Mouse (Mus musculus) kidney, postnatal 36 days (tissue): ENCODE data around the gene Pradc1.
A peak's percentile ranks its signal among the peaks of the same experiment; 100 is the strongest.
"Not testable (repeated sequence)": the region's sequence is repeated elsewhere in the genome, so short reads cannot be mapped to it uniquely, and the experiment has no call there.

Experiments
- DNase-seq, 2 experiments: peaks; one replicate each; pipeline ENCODE4 v3.0.0; 2021 to 2022; ENCODE audit warnings: mixed read lengths in 2 of 2

Pradc1 gene

DNA sequence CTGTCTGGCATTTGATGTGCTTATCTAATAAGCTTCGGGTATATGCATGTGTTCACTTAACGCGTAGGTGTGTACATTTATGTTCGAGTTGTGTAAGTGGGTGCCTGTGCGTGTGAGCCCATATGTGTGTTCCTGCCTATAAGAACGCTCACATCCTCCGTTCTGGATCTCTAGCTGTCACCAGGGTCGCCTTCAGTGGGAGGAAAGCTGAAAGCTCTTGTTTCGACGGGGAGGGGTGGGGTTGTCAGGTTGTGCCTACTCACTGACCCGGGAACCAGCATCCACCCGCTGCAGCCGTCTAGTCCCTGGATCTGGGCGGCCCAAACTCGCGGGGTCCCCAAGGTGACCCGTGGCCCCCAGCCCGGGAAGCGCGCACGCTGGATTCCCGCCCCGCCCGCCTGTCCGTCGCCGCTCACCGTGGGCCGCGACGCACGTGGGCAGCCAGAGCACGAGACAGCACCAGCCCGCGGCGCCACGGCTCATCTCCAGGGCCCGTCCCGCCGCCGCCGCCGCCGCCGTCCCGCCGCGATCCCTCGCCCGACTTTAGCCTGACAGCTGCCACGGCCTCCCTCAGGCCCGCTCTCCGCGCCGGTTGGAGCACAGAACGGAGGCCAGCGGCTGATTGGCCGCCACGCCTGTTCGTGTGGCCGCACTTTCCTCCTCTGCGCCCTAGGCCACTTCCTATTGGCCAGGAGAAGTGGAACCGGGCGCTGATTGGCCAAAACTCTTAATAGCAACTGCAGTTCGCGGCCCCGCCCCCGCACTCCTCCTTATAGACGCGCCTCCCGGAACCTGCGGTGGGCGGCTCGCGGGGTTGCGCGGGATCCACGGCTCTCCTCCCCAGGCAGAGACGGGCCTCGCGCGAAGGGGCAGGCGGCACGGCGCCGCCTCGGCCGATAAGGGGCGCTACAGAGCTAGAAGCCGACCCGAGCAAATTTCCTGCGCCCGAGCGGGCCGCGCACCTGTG is 790 bp downstream of the Pradc1 start, which contains the start of gene Cct7:
Cct7 (plus strand) TSS at position 818 of the 967 bp plus-strand sequence.
- peak; percentile 99 to 100 for DNase-seq

GRCm38 (mm10) chr6:85450140-85450539 is 1.6 kb downstream of the Pradc1 start:
- DNase-seq, result not testable (repeated sequence)

DNA sequence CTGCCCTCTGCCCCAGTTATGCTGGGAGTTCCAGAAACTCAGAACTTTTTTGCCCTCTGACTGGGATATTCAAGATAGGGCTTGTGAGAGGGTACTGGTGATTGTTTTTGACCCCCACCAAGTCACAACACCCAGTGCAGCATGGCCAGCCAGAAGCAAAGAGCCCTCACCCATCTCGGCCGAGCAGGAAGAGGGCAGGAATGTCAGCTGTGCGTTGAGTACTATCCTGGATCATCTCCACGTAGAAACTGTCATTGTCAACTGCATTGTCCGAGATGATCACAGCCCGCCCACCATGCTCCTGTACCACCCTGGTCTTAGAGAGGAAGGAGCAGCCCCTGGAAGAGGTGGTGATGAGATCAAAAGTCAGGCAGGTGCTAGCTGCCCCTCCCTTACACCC is 4.4 kb downstream of the Pradc1 start:
- no peak for DNase-seq

- no peak for DNase-seq
Measured at GRCm38 (mm10) chr6:85445286-85445685, 6.5 kb downstream of the Pradc1 start.

- DNase-seq, result no peak
Measured at GRCm38 (mm10) chr6:85444266-85444965, 7.4 kb downstream of the Pradc1 start.

DNA sequence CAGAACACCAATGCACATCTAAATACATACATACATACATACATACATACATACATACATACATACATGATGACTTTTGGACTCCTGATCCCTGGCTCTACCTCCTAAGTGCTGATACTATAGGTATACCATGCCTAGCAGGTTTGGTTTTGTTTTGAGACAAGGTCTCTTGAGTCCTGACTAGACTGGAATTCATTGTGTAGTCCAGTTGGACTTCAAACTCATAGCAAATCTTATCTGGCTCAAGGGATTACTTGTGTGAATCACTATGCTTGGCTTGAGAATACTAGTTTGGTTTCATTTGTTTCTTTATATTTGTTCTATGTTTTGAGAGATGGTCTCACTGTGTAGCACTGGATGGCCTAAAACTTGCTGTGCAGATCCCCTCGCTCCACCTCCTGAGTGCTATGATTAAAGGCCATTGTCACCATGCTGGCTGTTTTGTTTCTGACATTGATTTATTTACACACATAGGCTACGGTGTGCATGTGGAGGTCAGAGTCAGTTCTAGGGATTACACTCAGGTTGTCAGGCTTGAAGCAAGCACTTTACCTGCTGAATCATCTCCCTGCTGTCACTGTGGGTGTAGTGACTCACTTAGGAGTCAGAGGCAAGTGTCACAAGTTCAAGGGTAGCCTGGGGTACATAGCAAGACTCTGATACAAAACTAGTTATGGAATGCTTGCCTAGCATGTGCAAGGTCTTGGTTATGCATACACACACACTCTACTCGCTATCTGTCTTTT is 8.1 kb downstream of the Pradc1 start:
- no peak for DNase-seq

DNA sequence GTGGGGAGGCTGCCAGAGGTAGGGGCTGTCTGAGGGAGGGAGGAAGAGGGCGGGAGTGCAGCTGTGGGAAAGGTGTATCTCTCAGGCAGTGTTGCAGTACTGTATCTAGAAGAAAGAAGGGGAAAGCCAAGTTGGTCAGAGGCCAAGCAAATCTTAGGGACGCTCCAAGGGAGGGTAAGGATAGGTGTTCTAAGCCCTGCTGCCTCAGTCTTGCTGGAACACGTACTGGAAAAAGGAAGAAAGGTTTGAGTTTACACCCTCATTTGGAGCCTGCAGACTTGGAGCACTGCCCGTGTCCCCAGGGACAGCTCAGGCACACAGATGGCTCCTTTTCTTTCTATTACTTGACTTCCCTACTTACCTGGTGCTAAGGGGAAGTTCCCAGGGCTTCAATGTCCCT is 10.6 kb downstream of the Pradc1 start:
- no peak for DNase-seq

DNA sequence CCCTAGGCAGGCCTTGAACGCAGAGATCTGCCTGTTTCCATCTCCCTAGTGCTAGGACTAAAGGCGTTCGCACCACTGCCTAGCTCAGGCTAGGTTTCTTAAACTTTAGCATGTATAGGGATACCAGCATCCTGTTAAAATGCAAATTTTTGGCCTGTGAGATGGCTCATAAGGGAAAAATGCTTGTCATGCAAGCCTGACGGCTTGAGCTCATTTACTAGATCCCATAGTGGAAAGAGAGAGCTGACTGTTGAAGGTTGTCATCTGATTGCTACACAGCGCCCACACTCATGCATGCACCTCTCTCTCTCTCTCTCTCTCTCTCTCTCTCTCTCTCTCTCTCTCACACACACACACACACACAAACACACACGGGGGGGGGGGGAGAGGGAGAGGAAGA is 15.1 kb downstream of the Pradc1 start:
- DNase-seq, result no peak

DNA sequence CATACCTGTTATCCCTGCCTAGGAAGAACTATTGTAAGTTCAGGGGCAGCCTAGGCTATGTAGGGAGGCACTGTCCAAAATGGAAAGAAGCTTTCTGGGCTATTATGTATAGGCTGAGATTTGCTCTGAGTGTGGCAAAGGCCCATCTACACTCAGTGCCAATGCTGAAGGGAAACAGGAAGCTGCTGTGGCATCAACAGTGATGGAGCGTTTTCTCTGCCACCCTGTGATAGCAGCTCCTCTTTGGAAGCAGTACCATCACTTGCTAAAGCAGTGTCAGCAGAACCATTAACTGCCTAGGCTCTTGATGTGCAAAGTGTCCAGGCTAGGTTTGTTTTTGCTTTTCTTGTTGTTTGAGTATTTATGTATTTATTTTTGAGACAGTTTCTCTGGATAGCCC is 15.6 kb downstream of the Pradc1 start:
- no peak for DNase-seq

DNA sequence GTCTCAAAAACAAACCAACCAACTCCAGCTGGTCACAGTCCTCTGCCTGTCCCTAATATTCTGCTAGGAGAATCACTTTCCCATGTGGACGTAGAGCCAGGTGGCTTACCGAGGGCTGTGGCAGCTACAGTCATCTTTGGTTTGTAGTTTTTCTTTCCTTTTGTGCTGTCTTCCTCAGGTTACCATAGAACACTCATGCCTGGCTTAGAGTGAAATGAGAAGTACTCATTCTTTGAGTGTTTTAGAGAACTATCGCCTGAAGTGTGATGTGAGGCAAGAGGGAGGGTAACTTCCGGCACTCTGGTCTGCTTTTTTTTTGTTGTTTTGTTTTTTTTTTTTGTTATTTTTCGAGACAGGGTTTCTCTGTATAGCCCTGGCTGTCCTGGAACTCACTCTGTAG is 17.9 kb downstream of the Pradc1 start:
- DNase-seq, result no peak

GRCm38 (mm10) chr6:85431842-85432431 is 19.8 kb downstream of the Pradc1 start, which contains the start of gene Smyd5:
TSS of gene Smyd5 (plus strand) at chr6:85431989.
- peak; percentile 90 to 96 for DNase-seq

DNA sequence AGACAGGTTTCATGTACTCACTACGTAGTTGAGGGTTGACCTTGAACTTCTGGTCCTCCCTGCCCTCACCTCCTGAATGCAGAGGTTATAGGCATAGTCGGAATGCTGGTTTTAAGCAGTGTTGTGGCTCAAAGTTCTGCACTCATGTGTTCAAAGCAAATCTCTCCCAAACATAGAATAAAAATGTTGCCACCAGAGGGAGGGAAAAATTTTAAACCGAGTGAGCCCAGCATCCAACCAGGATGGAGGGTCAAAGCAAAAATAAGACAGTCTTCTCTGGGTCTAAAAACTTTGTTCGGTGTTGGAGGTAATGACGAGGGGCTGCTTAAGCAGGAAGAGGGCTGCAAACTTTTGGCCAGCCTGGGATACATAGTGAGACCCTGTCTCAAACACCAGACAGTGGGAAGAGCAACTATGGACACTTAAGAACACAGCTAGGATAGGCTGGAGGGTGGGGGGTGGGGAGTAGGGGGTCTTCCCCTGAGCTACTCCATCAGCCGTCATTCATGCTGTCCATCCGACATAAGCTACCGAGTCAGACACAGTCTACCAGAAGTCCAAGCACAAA is 20.4 kb downstream of the Pradc1 start:
- no peak for DNase-seq

- no peak for DNase-seq
Measured at GRCm38 (mm10) chr6:85423836-85424379, 27.9 kb downstream of the Pradc1 start, which contains the start of gene Noto. TSS of gene Noto (plus strand) at chr6:85423886.

DNA sequence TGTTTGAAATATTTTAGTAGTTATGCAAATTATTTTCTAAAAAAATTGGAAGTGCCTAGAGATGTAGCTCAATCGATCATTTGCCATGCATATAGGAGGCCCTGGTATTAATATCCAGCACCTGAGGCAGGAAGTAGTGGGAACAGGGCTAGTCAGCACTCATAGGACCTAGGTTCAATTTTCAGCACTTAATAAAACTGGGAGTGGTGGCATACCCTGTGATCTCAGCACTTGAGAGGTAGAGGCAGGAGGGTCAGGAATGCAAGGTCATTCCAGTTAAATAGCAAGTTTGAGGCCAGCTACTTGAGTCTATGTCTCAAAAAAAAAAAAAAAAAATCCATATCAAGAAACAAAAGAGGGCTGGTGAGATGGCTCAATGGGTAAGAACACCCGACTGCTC is 32.6 kb downstream of the Pradc1 start:
- no peak for DNase-seq

DNA sequence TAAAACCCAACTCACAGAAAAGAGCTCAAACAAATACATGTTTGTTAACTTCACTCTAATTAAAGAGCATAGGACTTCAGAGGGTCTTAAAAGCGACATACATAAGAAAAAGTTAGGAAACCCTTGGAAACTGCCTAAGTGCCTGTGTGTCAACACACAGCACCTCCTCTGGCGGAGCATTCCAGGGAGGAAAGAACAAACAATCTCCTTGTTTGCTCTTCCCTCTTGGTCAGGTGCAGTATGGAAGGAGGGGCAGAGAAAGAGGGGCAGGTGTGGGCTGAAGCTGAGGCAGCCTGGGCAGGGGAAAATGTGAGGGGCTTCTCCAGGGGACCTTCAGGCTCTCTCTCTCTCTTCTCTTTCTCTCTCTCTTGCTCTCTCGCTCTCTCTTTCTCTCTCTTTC is 35.9 kb downstream of the Pradc1 start:
- no peak for DNase-seq

- peak; percentile 47 to 77 for DNase-seq
Measured at GRCm38 (mm10) chr6:85410771-85411273, 40.9 kb downstream of the Pradc1 start.

DNA sequence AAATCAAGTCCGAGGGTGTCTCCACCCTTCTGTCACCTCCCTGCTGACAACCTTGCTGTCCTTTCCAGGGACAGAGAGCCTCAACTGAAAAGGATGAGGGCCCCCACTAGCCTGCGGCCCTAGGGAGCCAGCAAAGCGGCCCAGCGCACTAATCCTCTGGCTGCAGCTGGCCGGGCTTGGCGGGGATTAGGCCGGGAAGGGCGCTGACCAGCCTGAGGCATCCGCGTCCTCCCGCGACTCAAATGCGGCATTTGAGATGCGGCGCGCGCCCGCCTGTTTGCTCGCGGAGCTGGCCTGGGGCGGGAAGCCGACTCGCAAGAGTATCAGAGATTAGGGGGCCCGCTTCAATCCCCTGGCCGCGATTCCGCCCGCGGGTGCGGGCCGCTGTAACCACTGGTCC is 42.8 kb downstream of the Pradc1 start:
- DNase-seq, result no peak

GRCm38 (mm10) chr6:85403039-85403438 is 48.7 kb downstream of the Pradc1 start:
- no peak for DNase-seq

GRCm38 (mm10) chr6:85402613-85403012 is 49.2 kb downstream of the Pradc1 start:
- DNase-seq, result no peak

GRCm38 (mm10) chr6:85399715-85400114 is 52.1 kb downstream of the Pradc1 start:
- DNase-seq, result peak; percentile 63 to 67

GRCm38 (mm10) chr6:85397165-85397564 is 54.6 kb downstream of the Pradc1 start:
- peak; percentile 48 to 83 for DNase-seq
